Mouse (Mus musculus) liver, adult 2 months (tissue): ENCODE measurements around the gene Glyatl3.

Source experiments
- CTCF ChIP-seq: fragments of 200-500 bp; IDR thresholded peaks from 2 replicates; pipeline ENCODE4 v1.5.1; 2011; ENCODE audit warnings: low read depth, low read length, control low read depth
- POLR2A ChIP-seq: fragments of 200-500 bp; IDR thresholded peaks from 2 replicates; pipeline ENCODE4 v1.6.1; 2011; ENCODE audit warnings: low read length, control low read depth; ENCODE audit not compliant: insufficient read depth; ENCODE audit errors: extremely low read depth

DNA sequence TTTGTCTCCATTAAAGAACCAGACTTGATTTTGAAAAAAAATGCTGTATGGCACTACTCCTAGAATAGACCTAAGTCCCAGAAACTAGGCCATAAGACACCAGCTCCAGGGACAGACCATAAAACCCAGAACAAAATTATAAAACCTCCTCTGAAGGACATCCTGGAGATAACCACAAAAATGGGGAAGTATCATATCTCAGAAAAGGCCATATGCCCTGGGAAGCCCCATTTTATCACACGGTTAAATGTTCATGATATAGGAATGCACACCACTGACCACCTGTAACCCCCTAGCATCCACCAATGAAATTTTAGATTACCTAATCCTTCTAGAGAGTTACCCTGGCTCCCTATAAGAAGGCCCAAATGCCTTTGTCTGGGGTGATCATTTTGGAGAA, 38.6 kb downstream of the Glyatl3 start:
- TF ChIP-seq CTCF (no peak), POLR2A (no peak)
